Mouse (Mus musculus): Measurements from ENCODE around the gene Noc2l. TPM values are rescaled to one million over a fixed set of nuclear protein-coding genes. Genes with fewer than 3 reads are reported as not detected.

Noc2l gene
- total and polyA plus RNA-seq, 3 experiments = 173 to 244 (median 197) TPM

GRCm38 (mm10) chr4:156200623-156201475, 35.0 kb upstream of the Noc2l start, which contains the start of gene Isg15:
TSS of gene Isg15 (minus strand) at chr4:156200818.
- in situ Hi-C loops (cut with MboI; ENCODE audit: low pct_ligation_motif_present, low pct_unique_long_range_greater_than_20kb, low sequenced_read_pairs) (no loop called here), dilution Hi-C loops (cut with MboI; ENCODE audit: extremely low pct_ligation_motif_present, extremely low pct_unique_long_range_greater_than_20kb, low sequenced_read_pairs) (no loop called here)
- Histone ChIP-seq H3K79me2 (replicated peaks; ENCODE audit: control insufficient read depth, extremely low read depth, insufficient read depth, poor library complexity, severe bottlenecking) (no peaks in the 10 kb centered on the region), H3K9me3 (replicated peaks; ENCODE audit: low read length) (no peaks in the 10 kb centered on the region), H3K27me3 (replicated peaks) (peaks cover 39% of the 10 kb centered on the region), H3K4me3 (replicated peaks in 1 of 3; ENCODE audit: low read depth in 2 of 3, low read length in 2 of 3, poor library complexity in 1 of 3) (peak within 1 kb of the TSS; percentile 31 to 46 (median 43)), H3K4me1 (ENCODE audit: control insufficient read depth in 1 of 2, insufficient read depth in 2 of 2) (peaks cover 12 to 45% of the 10 kb centered on the region in 2 experiments), H3K36me3 (replicated peaks in 1 of 2; ENCODE audit: control insufficient read depth in 1 of 2, insufficient read depth in 1 of 2, low read length in 1 of 2) (no peaks in the 10 kb centered on the region), H3K9ac (ENCODE audit: insufficient read depth, low read depth) (peak within 1 kb of the TSS; percentile 46), H3K4me2 (ENCODE audit: insufficient read depth, low read depth, poor library complexity, severe bottlenecking) (peak within 1 kb of the TSS; percentile 69), H3K27ac (ENCODE audit: insufficient read depth, low read depth) (peak within 1 kb of the TSS; percentile 39)
- peak; percentile 61 for DNase-seq (ENCODE audit: extremely low read depth)
- TF ChIP-seq ZMIZ1 (IDR thresholded peaks at IDR 0.05; ENCODE audit: low read depth, low read length) = no peak
- no peak for TF ChIP-seq TCF12 (IDR thresholded peaks at IDR 0.05; ENCODE audit: low read depth, low read length)
- TF ChIP-seq ETS1 (conservative IDR thresholded peaks at IDR 0.05; ENCODE audit: low read depth, low read length) = peak; percentile 60; the same call in 1 of the 2 replicates
- TF ChIP-seq MYC (IDR thresholded peaks at IDR 0.05; ENCODE audit: low read depth, low read length) = no peak
- 0 out of 2 replicates have a peak, but pooled peaks have one; percentile 36 for TF ChIP-seq ZNF384 (IDR thresholded peaks at IDR 0.05; ENCODE audit: low read depth, low read length)
- TF ChIP-seq PAX5 (IDR thresholded peaks at IDR 0.05; ENCODE audit: low read length) = no peak
- TF ChIP-seq TBP (conservative IDR thresholded peaks at IDR 0.05; ENCODE audit: low read depth, low read length) = peak; percentile 59; the same call in 1 of the 2 replicates
- TF ChIP-seq IRF4 (IDR thresholded peaks at IDR 0.05; ENCODE audit: low read depth, low read length) = peak; percentile 75
- peak; percentile 53 for TF ChIP-seq POLR2A (IDR thresholded peaks at IDR 0.05; ENCODE audit: low read depth, low read length)
- TF ChIP-seq KAT2A (IDR thresholded peaks at IDR 0.05; ENCODE audit: insufficient replicate concordance, low read length) = no peak
- TF ChIP-seq SIN3A (IDR thresholded peaks at IDR 0.05; ENCODE audit: low read length) = no peak
- TF ChIP-seq MAFK (IDR thresholded peaks at IDR 0.05; ENCODE audit: insufficient replicate concordance, low read length) = no peak

DNA sequence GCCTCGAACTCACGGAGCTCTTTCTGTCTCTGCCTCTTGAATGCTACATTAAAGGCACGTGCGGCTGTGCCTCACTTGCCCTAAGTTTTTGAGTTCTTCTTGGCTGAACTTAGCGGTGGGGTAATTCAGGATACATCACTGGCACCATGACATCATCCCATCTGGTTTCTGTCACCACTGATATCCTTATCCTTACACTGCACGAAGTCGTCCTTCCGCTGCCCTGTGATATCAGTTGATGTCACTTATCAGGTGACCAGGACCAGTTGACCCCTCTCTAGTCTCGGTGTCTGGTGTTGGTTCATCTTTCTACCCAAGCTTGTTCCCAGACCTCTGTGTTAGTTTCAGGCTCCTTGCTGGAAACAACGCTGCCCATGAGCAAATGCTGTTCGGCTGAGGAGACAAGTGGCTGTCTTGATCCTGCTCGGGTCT, 33.3 kb upstream of the Noc2l start:
- Histone ChIP-seq H3K9ac (ENCODE audit: insufficient read depth, low read depth) (peak overlapping the region; percentile 28), H3K4me2 (ENCODE audit: insufficient read depth, low read depth, poor library complexity, severe bottlenecking) (peak overlapping the region; percentile 87), H3K36me3 (replicated peaks in 1 of 2; ENCODE audit: control insufficient read depth in 1 of 2, insufficient read depth in 1 of 2, low read length in 1 of 2) (no peaks in the 10 kb centered on the region), H3K27ac (ENCODE audit: insufficient read depth, low read depth) (no peak overlapping the region), H3K27me3 (replicated peaks) (peaks cover 33% of the 10 kb centered on the region), H3K79me2 (replicated peaks; ENCODE audit: control insufficient read depth, extremely low read depth, insufficient read depth, poor library complexity, severe bottlenecking) (no peaks in the 10 kb centered on the region), H3K4me1 (ENCODE audit: control insufficient read depth in 1 of 2, insufficient read depth in 2 of 2) (peaks cover 12 to 40% of the 10 kb centered on the region in 2 experiments), H3K4me3 (replicated peaks in 1 of 3; ENCODE audit: low read depth in 2 of 3, low read length in 2 of 3, poor library complexity in 1 of 3) (peak overlapping the region in 2 of 3 experiments; percentile 18 to 42), H3K9me3 (replicated peaks; ENCODE audit: low read length) (no peaks in the 10 kb centered on the region)
- in situ Hi-C loops (cut with MboI; ENCODE audit: low pct_ligation_motif_present, low pct_unique_long_range_greater_than_20kb, low sequenced_read_pairs) (no loop called here), dilution Hi-C loops (cut with MboI; ENCODE audit: extremely low pct_ligation_motif_present, extremely low pct_unique_long_range_greater_than_20kb, low sequenced_read_pairs) (no loop called here)
- TF ChIP-seq CHD2 (IDR thresholded peaks at IDR 0.05; ENCODE audit: low read length) = no peak
- TF ChIP-seq MAFK (IDR thresholded peaks at IDR 0.05; ENCODE audit: insufficient replicate concordance, low read length) = no peak
- TF ChIP-seq BHLHE40 (IDR thresholded peaks at IDR 0.05; ENCODE audit: low read depth, low read length) = no peak
- TF ChIP-seq MAX (IDR thresholded peaks at IDR 0.05; ENCODE audit: low read length) = no peak
- no peak for TF ChIP-seq USF1 (IDR thresholded peaks at IDR 0.05; ENCODE audit: low read depth, low read length)
- TF ChIP-seq NELFE (IDR thresholded peaks at IDR 0.05; ENCODE audit: low read depth, low read length) = no peak
- no peak for TF ChIP-seq TBP (conservative IDR thresholded peaks at IDR 0.05; ENCODE audit: low read depth, low read length)
- no peak for TF ChIP-seq MYC (IDR thresholded peaks at IDR 0.05; ENCODE audit: low read depth, low read length)
- TF ChIP-seq EP300 (IDR thresholded peaks at IDR 0.05; ENCODE audit: low read length) = no peak
- TF ChIP-seq HCFC1 (IDR thresholded peaks at IDR 0.05; ENCODE audit: low read depth, low read length) = no peak
- TF ChIP-seq E2F4 (IDR thresholded peaks at IDR 0.05; ENCODE audit: insufficient replicate concordance, low read depth, low read length) = no peak
- TF ChIP-seq ZKSCAN1 (IDR thresholded peaks at IDR 0.05; ENCODE audit: borderline replicate concordance, low read depth, low read length) = no peak
- TF ChIP-seq MXI1 (IDR thresholded peaks at IDR 0.05; ENCODE audit: low read depth, low read length) = no peak
- TF ChIP-seq RCOR1 (conservative IDR thresholded peaks at IDR 0.05; ENCODE audit: low read depth, low read length) = no peak
- TF ChIP-seq SMC3 (IDR thresholded peaks at IDR 0.05; ENCODE audit: low read depth, low read length) = no peak
- TF ChIP-seq ZC3H11A (IDR thresholded peaks at IDR 0.05; ENCODE audit: low read depth, low read length) = no peak
- no peak; the same call in 1 of the 2 replicates for TF ChIP-seq MAZ (IDR thresholded peaks at IDR 0.05; ENCODE audit: low read depth, low read length)
- TF ChIP-seq MEF2A (IDR thresholded peaks at IDR 0.05; ENCODE audit: borderline replicate concordance, low read depth, low read length) = no peak
- TF ChIP-seq JUND (conservative IDR thresholded peaks at IDR 0.05; ENCODE audit: low read depth, low read length) = no peak
- no peak for TF ChIP-seq ETS1 (conservative IDR thresholded peaks at IDR 0.05; ENCODE audit: low read depth, low read length)
- no peak for DNase-seq (ENCODE audit: extremely low read depth)

All from CH12.LX (cell line).